Mouse (Mus musculus): ENCODE measurements around the gene Gm20715. TPM values are rescaled to one million over a fixed set of nuclear protein-coding genes. Genes with fewer than 3 reads are reported as not detected.

The Gm20715 gene
- polyA plus RNA-seq, 1 experiment from 2014 or later: not detected

DNA sequence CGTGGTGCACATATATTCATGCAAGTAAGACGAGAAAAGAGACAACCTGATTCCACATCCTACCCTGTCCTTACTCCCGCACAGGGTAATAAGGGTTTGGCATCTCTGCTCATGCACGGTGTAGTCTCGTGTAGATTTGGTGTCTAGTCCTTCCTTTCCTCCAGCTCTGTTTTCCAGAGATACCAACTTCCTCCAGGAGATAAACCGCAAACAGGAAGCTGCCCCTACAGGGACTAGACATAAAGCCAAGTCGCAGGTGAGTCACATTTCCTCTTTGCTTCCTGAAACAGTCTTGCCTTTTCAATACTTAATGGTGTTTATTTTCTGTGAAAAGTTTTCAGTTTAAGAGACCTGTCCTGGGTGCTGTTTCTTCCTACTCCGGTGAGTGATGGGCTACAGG, 26.1 kb upstream of the Gm20715 start:
- peak overlapping the region; percentile 62 for H3K4me2 ChIP-seq (ENCODE audit: low read length)
- H3K27me3 ChIP-seq (ENCODE audit: insufficient read depth, low read length): no peaks in the 10 kb centered on the region
- no peak overlapping the region for H3K27ac ChIP-seq
- H3K36me3 ChIP-seq (ENCODE audit: insufficient read depth, low read length): no peaks in the 10 kb centered on the region
- H3K9me3 ChIP-seq (replicated peaks; ENCODE audit: low read length): no peaks in the 10 kb centered on the region
- no peak overlapping the region for H3K9ac ChIP-seq (ENCODE audit: low read depth, low read length)
- 60% methylated on average over 8 of the region's 8 CpGs for WGBS
- 0 out of 2 replicates have a peak, but pooled peaks cover 3% of the 10 kb centered on the region for H3K4me1 ChIP-seq (replicated peaks; ENCODE audit: insufficient read depth, low read length)
- DNase-seq (ENCODE audit: low spot score) (no peak), ATAC-seq (replicated peaks; ENCODE audit: low FRiP score, low read depth) (no peak)
- TF ChIP-seq CTCF (IDR thresholded peaks at IDR 0.05; ENCODE audit: low read depth): no peak
- H3K4me3 ChIP-seq (replicated peaks; ENCODE audit: low read depth, low read length): peak overlapping the region; percentile 50; the same call in 1 of the 2 replicates

DNA sequence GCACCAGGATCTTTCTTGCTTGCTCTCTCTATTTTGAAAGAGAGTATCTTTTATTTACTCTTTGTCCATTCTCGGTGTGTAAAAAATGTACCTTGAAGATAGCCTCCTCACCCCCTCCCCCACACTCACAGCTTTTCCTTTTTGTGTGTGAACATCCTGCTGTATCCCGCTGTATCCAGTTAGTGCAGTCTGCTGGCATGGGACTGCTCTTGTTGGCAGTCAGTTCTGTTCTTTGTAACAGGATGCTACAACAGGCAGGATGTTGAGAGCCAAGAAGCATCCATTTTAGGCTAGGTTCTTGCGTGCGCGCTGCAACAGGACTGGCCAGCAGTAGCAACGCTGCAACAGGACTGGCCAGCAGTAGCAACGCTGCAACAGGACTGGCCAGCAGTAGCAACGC, 23.1 kb upstream of the Gm20715 start:
- H3K9ac ChIP-seq (ENCODE audit: low read depth, low read length): no peak overlapping the region
- TF ChIP-seq CTCF (IDR thresholded peaks at IDR 0.05; ENCODE audit: low read depth): no peak
- no peak overlapping the region for H3K4me2 ChIP-seq (ENCODE audit: low read length)
- 96% methylated on average over 8 of the region's 8 CpGs for WGBS
- no peak overlapping the region for H3K27ac ChIP-seq
- H3K9me3 ChIP-seq (replicated peaks; ENCODE audit: low read length): no peaks in the 10 kb centered on the region
- ATAC-seq (replicated peaks; ENCODE audit: low FRiP score, low read depth) (no peak), DNase-seq (ENCODE audit: low spot score) (no peak)
- H3K27me3 ChIP-seq (ENCODE audit: insufficient read depth, low read length): no peaks in the 10 kb centered on the region
- 0 out of 2 replicates have a peak, but pooled peaks cover 3% of the 10 kb centered on the region for H3K4me1 ChIP-seq (replicated peaks; ENCODE audit: insufficient read depth, low read length)
- H3K36me3 ChIP-seq (ENCODE audit: insufficient read depth, low read length): 0 out of 2 replicates have a peak, but pooled peaks cover 10% of the 10 kb centered on the region
- no peak overlapping the region for H3K4me3 ChIP-seq (replicated peaks; ENCODE audit: low read depth, low read length)

DNA sequence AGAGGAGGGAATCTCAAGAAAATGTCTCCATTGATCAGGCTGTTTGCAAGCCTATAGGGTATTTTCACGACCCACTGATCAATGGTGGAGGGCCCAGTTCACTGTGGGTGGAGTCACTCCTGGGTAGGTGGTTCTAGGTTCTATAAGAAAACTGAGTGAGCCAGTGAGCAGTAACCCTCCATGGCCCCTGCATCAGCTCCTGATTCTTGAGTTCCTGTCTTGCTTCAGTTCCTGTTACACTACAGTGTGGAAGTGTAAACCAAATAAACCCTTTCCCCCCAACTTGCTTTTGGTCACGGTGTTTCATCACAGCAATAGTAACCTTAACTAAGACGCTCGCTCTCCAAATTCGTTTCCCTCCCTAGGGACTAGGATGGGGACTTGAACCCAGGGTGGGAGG, 21.1 kb upstream of the Gm20715 start:
- ATAC-seq (replicated peaks; ENCODE audit: low FRiP score, low read depth): no peak
- no peak overlapping the region for H3K27ac ChIP-seq
- H3K4me3 ChIP-seq (replicated peaks; ENCODE audit: low read depth, low read length): no peak overlapping the region
- H3K9ac ChIP-seq (ENCODE audit: low read depth, low read length): no peak overlapping the region
- no peaks in the 10 kb centered on the region for H3K27me3 ChIP-seq (ENCODE audit: insufficient read depth, low read length)
- 85% methylated on average over 5 of the region's 5 CpGs for WGBS
- no peaks in the 10 kb centered on the region for H3K4me1 ChIP-seq (replicated peaks; ENCODE audit: insufficient read depth, low read length)
- H3K36me3 ChIP-seq (ENCODE audit: insufficient read depth, low read length): peaks cover 19% of the 10 kb centered on the region
- DNase-seq (ENCODE audit: low spot score): no peak
- no peaks in the 10 kb centered on the region for H3K9me3 ChIP-seq (replicated peaks; ENCODE audit: low read length)
- H3K4me2 ChIP-seq (ENCODE audit: low read length): no peak overlapping the region
- TF ChIP-seq CTCF (IDR thresholded peaks at IDR 0.05; ENCODE audit: low read depth): no peak

DNA sequence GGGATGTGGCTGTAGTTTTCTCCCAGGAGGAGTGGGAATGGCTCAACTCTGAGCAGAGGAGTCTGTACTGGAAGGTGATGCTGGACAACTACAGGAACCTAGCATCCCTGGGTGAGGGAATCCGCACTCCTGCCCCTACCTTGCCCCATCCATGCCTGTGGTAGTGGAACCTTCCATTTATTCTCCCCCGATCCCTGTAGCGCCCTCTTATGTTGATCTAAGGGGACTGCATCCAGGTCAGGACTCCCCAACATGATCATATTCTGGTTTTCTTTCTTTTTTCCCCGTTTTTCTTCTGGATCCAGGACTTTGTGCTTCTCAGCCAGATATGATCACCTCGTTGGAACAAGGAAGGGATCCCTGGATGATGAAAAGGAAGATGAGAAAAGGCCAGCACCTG, 20.6 kb upstream of the Gm20715 start:
- no peak overlapping the region for H3K27ac ChIP-seq
- WGBS: 74% methylated on average over 5 of the region's 5 CpGs
- H3K4me1 ChIP-seq (replicated peaks; ENCODE audit: insufficient read depth, low read length): no peaks in the 10 kb centered on the region
- no peaks in the 10 kb centered on the region for H3K27me3 ChIP-seq (ENCODE audit: insufficient read depth, low read length)
- H3K4me2 ChIP-seq (ENCODE audit: low read length): no peak overlapping the region
- H3K9me3 ChIP-seq (replicated peaks; ENCODE audit: low read length): no peaks in the 10 kb centered on the region
- H3K9ac ChIP-seq (ENCODE audit: low read depth, low read length): no peak overlapping the region
- TF ChIP-seq CTCF (IDR thresholded peaks at IDR 0.05; ENCODE audit: low read depth): no peak
- no peak for ATAC-seq (replicated peaks; ENCODE audit: low FRiP score, low read depth)
- peaks cover 23% of the 10 kb centered on the region for H3K36me3 ChIP-seq (ENCODE audit: insufficient read depth, low read length)
- no peak for DNase-seq (ENCODE audit: low spot score)
- H3K4me3 ChIP-seq (replicated peaks; ENCODE audit: low read depth, low read length): no peak overlapping the region

DNA sequence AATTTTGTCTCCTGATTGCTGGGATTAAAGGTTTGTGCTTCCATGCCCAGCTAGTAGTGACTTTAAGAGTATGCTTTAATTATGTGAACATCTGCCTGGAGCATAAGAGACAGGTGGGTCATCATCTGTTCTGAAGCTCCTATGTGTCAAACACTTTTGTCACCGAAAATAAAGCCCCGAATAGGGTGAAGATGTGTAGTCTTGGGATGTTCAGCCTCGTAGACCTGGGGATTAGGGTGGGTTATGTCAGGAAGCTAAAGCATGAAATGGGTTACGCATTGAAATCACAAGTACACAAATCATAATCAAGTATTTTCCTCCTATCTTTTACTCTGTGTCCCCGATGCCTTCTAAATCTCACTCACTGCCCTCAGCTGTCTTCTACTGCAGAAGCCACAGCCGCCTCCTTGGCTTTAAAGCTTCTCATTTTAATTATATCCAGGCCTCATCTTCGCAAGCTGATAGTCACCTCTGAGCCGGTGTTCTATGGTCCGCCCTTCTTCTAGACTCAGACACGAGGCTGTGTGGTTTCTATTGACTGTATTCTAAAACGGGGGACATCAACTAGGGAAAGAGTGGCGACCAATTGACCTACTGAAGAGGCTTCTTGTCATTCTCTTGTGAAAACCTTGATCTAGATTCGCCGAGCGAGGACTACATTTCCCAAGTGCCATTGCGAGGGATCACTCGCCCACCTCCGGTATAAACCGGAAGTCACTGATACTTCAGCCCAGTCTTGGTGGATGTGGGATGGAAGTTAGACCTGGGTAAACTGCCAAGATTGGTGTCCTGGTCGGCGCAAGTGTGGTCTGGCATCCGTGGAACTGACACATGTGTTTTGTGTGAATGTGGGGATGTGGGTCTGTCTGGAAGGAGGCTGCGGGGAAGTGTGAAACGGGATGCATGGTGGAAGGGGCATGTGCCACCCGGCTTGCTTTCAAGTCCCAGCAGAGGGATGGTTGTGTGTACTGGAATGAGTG, 11.8 kb upstream of the Gm20715 start, which contains the start of gene Smim17:
Gene Smim17 (plus strand): TSS at position 720 of the 980 bp plus-strand sequence.
- DNase-seq (ENCODE audit: low spot score) (peak; percentile 60), ATAC-seq (replicated peaks; ENCODE audit: low FRiP score, low read depth) (peak; percentile 54; the same call in 1 of the 2 replicates)
- Histone ChIP-seq H3K27me3 (ENCODE audit: insufficient read depth, low read length) (no peaks in the 10 kb centered on the region), H3K36me3 (ENCODE audit: insufficient read depth, low read length) (0 out of 2 replicates have a peak, but pooled peaks cover 5% of the 10 kb centered on the region), H3K9ac (ENCODE audit: low read depth, low read length) (peak within 1 kb of the TSS; percentile 53; the same call in 1 of the 2 replicates), H3K27ac (no peak within 1 kb of the TSS), H3K4me1 (replicated peaks; ENCODE audit: insufficient read depth, low read length) (no peaks in the 10 kb centered on the region), H3K9me3 (replicated peaks; ENCODE audit: low read length) (no peaks in the 10 kb centered on the region), H3K4me2 (ENCODE audit: low read length) (peak within 1 kb of the TSS; percentile 70), H3K4me3 (replicated peaks; ENCODE audit: low read depth, low read length) (peak within 1 kb of the TSS; percentile 45)
- no peak for TF ChIP-seq CTCF (IDR thresholded peaks at IDR 0.05; ENCODE audit: low read depth)
- 25% methylated on average over 25 of the region's 25 CpGs for WGBS

DNA sequence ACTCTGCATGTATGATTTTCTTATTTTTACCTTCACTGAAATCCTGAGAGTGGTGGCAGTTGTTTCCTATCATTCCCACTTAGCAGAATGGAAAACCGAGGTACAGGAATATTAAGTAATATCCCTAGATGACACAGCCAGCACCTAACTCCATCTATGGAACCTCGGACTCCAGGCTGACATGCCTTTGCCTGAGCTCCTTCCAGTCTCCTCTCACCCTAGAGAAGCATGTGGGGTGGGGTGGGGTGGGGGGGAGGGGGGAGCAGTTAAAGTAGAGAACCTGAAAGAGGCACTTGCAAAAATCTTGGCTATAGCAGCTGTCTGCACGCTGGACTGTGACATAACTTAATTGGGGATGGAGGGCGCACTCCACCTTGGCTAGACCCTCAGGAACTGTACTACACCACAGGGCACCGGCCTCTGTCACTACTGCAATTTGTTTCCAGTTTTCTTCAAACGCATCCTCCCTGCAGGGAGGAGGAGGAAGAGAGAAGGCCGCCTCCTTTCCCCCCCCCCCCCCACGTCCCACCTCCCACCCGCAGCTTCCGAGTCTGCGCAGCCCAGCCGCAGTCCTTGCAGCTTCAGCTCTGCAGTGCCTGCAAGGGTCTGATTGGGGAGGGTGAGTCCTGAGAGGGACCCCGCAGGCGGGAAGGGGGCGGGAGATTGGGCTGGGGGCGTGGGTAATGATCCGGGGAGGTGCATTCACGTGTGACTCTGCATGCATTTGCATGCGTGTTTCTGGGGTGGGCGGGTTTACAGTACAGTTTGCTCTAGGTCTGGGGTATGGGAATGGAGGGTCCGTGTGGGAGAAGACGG, 4.8 kb downstream of the Gm20715 start:
- ATAC-seq (replicated peaks; ENCODE audit: low FRiP score, low read depth): no peak
- Histone ChIP-seq H3K9me3 (replicated peaks; ENCODE audit: low read length) (no peaks in the 10 kb centered on the region), H3K27me3 (ENCODE audit: insufficient read depth, low read length) (no peaks in the 10 kb centered on the region), H3K9ac (ENCODE audit: low read depth, low read length) (no peak overlapping the region), H3K36me3 (ENCODE audit: insufficient read depth, low read length) (no peaks in the 10 kb centered on the region), H3K4me3 (replicated peaks; ENCODE audit: low read depth, low read length) (no peak overlapping the region), H3K4me2 (ENCODE audit: low read length) (no peak overlapping the region), H3K4me1 (replicated peaks; ENCODE audit: insufficient read depth, low read length) (no peaks in the 10 kb centered on the region), H3K27ac (no peak overlapping the region)
- TF ChIP-seq CTCF (IDR thresholded peaks at IDR 0.05; ENCODE audit: low read depth): no peak
- DNase-seq (ENCODE audit: low spot score): no peak
- 5% methylated on average over 21 of the region's 22 CpGs for WGBS
